Mouse (Mus musculus): Measurements from ENCODE around the gene Fam83e. TPM values are rescaled to one million over a fixed set of nuclear protein-coding genes. Genes with fewer than 3 reads are reported as not detected.

Fam83e gene
- total RNA-seq, 1 experiment from 2014 or later: 0.82 TPM

DNA sequence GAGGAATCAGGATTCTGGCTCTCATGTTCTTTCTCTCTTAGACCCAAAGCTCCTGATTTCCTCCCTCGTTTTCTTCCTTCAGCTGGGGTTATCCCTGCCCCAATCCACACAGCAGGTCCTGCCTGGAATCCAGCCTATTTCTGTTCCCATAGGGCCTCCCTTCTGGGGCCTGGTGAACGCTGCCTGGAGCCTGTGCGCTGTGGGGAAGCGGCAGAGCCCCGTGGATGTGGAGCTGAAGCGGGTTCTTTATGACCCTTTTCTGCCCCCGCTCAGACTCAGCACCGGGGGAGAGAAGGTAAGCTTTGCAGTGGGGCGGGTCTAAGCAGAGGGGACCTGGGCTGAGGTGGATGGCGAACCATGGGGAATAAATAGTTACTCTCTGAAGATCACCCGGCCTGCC lies 19.9 kb upstream of the Fam83e start:
- ATAC-seq (replicated peaks; ENCODE audit: low read depth, poor library complexity, severe bottlenecking): no peak

DNA sequence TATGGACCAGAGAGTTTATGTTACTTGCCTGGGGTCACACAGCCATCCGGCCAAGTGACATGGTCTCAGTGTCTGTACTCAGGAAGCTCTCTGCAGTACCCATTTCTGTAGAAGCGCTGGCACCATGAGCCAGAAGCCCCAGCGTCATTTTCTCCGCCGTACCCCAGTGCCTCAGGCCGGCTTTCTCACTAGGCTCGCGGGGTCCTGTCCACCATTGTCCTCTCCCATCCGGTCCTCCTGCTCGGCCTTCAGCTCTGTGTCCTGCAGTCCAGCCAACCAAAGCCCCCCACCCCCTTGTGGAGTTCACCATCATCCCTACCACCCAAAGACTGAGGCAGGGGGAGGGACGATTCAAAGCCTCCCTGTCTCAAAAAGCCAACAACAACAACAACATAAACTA lies 19.4 kb upstream of the Fam83e start:
- ATAC-seq (replicated peaks; ENCODE audit: low read depth, poor library complexity, severe bottlenecking): no peak

DNA sequence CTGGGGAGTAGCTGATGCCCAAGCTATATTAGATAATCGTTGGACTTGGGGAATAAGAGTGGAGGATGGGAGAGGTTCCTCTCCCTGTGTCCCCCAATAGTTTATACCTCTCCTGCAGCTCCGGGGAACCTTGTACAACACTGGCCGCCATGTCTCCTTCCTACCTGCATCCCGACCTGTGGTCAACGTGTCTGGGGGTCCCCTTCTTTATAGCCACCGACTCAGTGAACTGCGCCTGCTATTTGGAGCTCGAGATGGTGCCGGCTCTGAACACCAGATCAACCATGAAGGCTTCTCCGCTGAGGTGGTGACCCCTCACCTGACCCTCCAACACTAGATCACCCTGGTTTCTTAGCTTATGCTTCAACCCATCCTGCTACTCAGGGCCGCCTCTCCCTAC lies 18.7 kb upstream of the Fam83e start:
- no peak for ATAC-seq (replicated peaks; ENCODE audit: low read depth, poor library complexity, severe bottlenecking)

DNA sequence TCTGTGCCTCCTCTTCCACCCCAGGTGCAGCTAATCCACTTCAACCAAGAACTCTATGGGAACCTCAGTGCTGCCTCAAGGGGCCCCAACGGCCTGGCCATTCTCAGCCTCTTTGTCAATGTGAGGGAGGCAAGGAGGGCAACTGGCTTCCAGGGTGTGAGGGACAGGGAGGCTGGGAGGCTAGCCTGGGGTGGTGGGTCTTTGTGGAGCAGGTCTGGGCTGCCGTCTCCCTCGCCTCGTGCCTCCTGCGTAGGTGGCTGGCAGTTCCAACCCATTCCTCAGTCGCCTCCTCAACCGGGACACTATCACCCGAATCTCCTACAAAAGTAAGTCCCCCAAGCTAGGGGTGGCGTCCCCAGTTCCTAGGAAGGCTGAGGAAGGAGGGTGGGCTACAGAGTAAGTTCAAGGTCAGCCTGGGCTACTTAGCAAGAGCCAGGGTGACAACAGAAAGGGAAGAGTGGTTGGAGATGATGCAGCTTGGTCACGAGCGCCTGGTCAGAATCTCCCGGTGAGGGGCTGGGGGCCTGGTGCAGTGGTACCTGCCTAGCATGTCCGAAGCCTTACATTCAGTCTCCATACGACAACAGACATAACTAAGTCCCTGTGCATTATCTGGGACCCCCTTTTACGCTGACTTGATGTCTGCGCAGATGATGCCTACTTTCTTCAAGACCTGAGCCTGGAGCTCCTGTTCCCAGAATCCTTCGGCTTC lies 18.0 kb upstream of the Fam83e start:
- ATAC-seq (replicated peaks; ENCODE audit: low read depth, poor library complexity, severe bottlenecking): no peak

DNA sequence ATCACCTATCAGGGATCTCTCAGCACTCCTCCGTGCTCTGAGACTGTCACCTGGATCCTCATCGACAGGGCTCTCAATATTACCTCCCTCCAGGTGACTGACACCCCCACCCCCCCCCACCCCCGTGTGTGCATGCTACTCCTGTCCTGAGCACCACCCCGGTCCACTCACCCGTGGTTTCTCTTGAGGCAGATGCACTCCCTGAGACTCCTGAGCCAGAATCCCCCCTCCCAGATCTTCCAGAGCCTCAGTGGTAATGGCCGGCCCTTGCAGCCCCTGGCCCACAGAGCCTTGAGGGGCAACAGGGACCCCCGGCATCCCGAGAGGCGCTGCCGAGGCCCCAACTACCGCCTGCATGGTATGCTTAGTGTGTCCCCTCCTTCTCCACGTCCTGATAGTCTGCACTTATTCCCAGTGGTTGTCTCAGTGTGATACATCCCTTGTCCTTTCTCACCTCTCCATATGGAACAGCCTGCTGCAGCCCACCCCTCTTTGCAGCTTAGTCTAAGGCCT lies 17.4 kb upstream of the Fam83e start:
- ATAC-seq (replicated peaks; ENCODE audit: low read depth, poor library complexity, severe bottlenecking): no peak

DNA sequence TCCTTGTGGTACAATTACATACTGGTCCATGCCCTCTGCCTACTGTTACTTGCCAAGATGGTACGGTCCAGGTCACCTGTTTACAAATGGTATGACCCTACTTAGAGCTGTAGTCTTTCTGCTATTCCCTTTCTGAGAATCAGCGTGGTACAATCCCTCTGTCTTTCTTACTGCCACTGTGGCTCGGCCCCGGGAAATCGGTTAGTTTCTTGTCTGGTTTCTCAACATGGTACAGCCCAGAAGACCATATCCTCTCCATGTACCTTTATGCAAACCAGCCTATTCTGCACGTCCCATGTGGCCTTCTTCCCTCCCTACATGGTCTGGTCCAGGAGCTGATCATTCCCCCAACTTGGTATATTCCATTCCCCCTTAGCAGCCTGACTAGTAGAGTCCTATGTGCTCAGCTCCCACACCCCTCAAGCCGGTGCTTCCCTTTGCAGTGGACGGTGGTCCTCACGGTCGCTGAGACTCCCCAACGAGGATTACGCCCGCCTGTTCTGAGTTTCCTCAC lies 16.9 kb upstream of the Fam83e start:
- ATAC-seq (replicated peaks; ENCODE audit: low read depth, poor library complexity, severe bottlenecking): peak; percentile 23

DNA sequence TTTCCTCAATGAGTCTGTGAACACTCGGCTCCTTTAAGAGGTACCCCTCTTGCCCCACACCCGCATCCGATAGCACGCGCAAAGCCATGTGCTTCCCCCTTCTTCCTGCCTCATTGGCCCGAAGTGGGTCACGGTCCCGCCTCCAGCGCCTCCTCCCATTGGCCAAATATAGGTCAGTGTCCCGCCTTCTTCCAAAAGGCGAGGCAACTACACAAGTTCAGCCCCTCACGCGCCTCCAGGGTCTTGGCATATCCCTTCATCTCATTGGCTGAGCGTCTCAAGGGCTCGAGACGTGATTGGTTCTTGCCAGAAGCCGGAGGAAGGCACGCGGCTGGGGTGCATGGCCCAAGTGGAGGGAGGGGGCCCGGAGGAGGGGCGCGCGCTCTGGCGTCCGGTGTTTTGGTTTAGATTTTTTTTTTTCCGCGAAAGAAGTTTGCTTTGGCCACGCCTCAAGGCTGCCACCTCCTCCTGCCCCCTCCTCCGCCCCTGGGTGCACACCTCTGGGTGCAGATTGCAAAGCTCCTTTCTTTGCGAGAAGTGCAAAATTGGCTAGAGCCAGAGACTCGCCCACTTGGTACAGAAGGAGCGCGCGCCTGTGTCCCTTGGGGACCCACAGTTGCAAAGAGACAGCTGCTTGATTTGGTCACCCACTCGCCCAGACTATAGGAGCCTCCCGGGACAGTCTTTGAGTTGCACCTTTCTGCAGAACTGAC lies 16.1 kb upstream of the Fam83e start, which contains the start of gene Dbp:
Gene Dbp (plus strand): TSS at position 359 of the 713 bp plus-strand sequence.
- ATAC-seq (replicated peaks; ENCODE audit: low read depth, poor library complexity, severe bottlenecking): peak; percentile 75

DNA sequence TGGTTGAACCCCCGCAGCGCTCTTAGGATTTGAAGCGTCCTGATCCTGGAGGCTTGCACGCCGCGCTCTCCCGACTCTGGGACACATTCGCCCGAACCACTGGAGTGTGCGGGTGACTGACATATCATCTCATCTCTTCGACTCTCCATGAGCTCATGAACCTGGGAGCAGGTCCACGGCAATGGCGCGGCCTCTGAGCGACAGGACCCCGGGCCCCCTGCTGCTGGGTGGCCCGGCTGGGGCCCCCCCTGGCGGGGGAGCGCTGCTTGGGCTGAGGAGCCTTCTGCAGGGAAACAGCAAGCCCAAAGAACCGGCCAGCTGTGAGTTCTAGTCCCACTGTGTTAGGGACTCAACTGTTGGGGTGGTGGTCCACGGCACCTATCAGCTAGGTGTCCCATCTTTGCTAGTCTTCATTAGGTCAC lies 15.6 kb upstream of the Fam83e start:
- no peak for ATAC-seq (replicated peaks; ENCODE audit: low read depth, poor library complexity, severe bottlenecking)

DNA sequence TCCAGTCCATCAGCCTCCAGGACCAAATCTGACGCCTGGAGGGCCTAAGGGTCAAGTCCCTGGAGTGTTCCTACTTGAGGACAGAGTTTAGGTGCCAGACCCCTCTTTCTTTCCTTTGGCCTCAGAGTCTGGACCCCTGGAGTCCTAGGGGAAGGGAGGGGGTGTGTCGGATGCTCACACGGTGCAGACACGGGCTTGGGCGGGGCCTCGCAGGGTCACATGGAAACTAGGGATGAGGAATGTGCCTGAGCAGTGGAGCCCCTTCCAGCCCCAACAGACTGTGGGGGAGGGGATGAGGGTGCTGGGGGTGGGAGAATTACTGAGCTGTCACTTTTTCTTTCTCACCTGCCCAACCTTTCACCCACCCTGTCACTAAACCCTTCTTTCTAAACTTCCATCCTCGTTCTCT lies 15.1 kb upstream of the Fam83e start:
- ATAC-seq (replicated peaks; ENCODE audit: low read depth, poor library complexity, severe bottlenecking): no peak

DNA sequence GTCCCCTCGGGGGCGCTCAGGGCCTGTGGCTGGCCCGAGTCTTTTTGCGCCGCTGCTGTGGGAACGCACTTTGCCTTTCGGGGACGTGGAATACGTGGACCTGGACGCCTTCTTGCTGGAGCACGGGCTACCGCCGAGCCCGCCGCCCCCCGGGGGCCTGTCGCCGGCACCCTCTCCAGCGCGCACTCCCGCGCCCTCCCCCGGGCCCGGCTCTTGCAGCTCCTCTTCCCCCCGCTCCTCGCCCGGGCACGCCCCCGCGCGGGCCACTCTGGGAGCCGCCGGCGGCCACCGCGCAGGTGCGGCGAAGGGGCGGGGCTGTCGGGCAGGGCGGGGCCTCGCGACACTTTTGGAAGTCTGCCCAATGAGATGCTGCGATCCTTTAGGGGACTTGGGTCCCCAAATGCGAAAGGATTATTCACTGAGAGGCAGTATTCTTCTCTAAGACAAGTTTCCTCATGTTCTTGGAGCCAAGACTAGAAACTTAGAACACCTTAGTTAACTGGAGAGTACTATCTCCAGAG lies 14.2 kb upstream of the Fam83e start:
- no peak; the same call in 1 of the 2 replicates for ATAC-seq (replicated peaks; ENCODE audit: low read depth, poor library complexity, severe bottlenecking)

DNA sequence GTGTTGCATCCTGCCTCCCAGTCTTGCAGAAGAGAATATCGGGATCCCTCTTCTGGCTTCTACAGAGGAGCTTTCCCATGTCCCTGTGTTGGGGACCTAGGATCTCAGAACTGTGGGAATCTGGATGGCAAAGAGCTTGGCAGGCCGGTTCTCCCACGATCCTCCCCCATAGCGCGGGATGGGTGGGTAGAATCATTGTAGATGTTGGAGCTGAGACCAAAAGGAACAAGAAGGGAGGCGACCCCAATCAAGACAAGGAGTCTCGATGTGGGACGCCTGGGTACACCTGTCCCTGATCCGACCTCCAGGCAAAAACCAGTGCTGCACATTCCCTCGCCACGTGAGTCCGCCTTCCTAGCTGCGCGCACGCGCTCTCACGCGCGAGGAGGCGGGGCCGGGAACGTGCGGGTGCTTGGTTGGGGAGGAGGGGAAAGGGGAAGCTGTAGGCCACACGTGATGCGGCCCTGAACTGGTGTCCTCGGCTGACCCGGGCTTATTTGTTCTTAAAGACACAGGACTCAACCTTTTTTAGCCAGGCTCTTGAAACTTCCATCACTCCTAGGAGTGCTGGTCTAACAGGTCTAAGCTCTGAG lies 13.5 kb upstream of the Fam83e start:
- peak; percentile 42 for ATAC-seq (replicated peaks; ENCODE audit: low read depth, poor library complexity, severe bottlenecking)

DNA sequence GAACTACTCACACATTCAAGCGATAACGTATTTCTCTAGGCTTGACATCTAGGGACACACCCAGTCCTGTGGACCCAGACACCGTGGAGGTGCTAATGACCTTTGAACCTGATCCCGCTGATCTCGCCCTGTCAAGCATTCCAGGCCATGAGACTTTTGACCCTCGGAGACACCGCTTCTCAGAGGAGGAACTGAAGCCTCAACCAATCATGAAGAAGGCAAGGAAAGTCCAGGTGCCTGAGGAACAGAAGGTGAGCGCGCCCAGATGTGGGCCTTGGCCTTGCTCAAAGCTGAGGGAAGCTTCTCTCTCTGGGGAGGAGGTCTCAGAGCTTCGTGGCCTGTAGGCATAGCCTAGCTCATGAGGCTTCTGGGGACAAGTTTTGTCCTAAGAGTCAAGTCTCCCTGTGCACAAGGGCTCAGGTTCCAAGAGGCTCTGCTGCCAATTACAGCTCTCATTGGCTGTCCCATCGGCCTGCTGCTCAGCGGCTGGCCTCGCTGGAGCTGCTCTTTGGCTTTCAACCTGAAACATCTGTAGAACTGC lies 12.7 kb upstream of the Fam83e start:
- ATAC-seq (replicated peaks; ENCODE audit: low read depth, poor library complexity, severe bottlenecking): no peak

DNA sequence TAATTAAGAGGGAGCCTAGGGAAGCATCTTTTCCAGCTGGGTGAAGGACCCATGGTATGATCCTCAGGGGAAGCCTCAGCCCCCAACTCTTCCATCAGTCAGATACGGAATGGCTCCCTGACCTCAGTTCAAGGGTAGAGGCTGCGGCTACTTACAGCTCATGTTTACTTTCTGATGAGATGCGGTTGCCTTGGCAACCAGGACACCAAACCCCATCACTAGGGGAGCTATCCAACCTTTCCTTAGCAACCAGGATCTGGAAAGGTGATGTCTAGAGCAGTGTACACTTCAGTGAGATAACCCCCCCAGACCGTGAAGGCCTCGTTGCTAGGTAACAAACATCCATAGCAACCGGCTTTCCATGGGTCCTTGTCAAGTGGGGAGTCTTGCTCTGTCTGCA lies 12.0 kb upstream of the Fam83e start:
- no peak for ATAC-seq (replicated peaks; ENCODE audit: low read depth, poor library complexity, severe bottlenecking)

DNA sequence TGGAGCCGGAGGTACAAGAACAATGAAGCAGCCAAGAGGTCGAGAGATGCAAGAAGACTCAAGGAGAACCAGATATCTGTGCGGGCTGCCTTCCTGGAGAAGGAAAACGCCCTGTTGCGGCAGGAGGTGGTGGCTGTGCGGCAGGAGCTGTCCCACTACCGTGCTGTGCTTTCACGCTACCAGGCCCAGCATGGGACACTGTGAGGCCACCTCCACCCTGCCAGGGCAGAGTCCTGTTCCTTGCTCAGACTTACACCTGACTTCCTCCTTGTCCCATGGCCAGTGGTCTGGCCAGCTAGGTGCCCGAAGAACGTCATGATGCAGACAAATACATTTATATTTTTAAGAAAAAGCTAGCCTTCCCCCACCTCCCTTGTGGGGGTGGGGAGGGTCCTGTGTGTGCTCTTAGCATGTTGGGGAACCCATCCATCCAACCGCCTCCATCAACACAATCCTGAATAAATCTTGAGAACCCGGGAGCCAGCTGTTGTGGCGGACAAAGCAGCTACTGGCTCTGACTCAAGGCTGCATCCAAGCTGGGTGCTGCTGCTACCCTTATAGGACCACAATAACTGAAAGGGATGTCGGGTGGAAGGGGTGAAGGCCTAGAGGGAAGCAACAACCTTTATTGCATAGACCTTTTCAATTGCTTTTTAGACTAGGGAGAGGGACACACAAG lies 11.2 kb upstream of the Fam83e start:
- ATAC-seq (replicated peaks; ENCODE audit: low read depth, poor library complexity, severe bottlenecking): no peak

DNA sequence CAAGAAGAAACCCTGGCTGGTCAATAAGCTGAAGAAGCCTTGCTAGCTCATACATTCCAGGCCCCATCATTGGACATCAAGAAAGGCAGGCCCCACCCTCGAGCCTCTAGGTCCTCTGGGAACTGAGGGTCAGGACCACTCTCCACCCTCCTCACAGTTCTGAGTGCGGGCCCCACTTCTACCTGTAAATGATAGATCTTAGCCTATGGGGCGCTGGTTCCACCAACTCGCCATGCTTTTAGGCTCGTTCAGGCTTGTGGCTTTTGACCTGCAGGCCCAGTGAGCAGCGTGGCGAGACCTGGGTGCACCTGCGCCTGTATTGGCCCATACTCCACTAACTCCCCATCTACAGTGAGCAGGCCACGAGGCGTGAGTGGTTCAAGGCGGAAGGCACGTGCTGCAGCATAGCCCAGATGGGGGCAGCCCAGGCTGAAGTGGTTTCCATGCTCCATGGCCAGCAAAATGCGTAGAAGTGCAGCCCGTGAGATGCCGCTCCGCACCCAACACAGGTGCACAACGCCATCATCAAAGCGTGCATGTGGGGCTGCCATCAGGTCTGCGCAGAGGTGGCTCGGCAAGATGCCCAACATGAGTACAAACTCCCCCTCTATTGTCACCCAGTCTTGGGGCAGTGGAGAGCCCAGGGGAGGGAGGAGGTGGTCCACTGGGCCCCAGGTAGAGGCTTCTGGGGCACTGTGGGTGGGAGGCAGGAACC lies 10.4 kb upstream of the Fam83e start:
- no peak for ATAC-seq (replicated peaks; ENCODE audit: low read depth, poor library complexity, severe bottlenecking)

DNA sequence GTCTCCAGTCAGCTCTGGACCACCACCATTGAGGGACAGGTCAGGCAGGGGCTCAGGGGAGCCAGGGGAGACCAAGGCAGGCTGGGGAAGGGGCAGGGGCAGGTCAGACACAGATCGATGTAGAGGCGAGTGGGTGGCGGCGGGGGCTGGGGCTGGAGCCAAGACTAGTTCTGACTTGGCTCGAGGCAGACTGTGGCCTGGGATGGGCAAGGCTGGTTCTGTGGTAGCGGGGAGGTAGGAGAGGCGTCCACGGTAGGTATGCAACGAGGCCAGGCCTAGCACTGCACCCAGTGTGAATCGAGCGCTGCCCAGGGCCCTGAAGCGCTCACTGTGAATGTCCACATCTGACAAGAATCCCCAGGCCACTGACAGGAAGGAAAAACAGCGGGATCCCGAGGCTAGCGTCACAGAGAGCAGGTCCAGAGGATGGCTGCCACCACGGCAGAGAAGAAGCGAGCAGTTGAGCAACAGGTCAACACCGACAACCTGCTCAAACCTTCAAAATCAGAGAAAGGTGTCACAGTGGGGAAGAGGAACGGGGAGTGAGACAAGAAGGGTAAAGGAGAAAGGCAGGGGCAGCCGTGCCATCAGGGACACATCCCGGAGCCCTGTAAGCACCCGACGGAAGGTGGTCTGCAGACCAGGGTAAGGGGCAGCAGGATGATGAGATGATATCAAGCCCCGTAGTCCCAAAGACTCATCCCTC lies 9.5 kb upstream of the Fam83e start:
- ATAC-seq (replicated peaks; ENCODE audit: low read depth, poor library complexity, severe bottlenecking): no peak

DNA sequence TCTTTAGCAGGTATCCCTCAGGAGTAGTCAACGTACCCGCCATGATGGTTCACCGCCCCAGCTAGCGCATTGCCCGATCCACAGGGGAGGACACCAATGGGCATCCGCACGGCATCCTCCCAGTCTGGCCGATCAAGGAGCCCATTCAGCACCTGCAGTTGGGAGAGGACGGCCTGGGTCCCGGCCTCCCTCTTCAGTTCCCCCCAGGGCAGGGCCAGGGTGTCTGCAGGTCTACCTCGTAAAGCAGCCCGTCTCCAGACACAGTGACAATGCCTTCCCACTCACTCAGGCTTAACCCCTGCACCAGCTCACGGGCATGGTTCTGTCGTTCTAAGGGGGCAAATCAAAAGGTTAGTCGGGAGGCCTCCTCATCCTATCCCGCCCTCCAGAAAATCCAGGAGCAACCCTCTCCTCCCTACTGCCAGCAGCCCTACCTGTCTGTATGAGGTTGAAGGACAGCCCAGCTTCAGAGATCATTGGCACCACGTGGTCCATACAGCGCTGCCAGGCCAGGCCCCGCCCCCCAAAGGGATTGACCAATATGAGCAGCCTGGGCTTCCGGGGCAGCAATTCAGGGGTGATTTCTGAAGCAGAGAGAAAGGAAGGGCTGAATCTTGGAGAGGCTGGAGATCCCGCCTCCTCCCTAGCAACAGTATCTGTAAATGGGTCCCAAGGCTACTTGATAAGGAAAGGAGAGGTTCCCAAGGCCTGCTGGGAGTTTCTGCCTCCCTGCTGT lies 8.8 kb upstream of the Fam83e start:
- ATAC-seq (replicated peaks; ENCODE audit: low read depth, poor library complexity, severe bottlenecking): no peak

DNA sequence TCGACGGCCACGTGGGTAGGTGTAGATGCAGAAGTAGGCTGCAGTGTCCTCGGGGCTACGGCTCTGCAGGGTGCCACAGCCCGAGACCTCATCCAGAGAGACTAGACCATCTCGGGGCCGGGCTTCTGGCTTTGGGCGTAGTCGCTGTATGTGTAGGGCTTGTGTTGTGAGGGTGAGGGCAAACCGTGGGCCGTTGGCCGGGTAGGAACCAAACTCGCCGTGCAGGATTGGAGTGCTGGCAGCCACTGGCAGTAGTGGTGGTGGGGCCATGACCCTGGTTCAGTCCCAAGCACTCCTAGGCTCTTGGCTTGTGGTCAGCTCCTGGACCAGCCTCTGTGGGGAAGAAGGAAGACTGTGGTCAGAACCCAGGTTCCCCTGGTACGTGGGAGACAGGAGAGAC lies 7.6 kb upstream of the Fam83e start:
- ATAC-seq (replicated peaks; ENCODE audit: low read depth, poor library complexity, severe bottlenecking): no peak

Measured in common myeloid progenitor, adult 5-6 weeks (primary cell).